Mouse (Mus musculus) testis, postnatal 10 days (tissue): ENCODE measurements at regions not wholly inside any gene's neighbourhood (a gene's known extent, or its start where the extent isn't known, plus 50 kb on each side); places are given as distances from the start of the nearest gene placed in this dataset.
"Not testable (repeated sequence)": the region's sequence is repeated elsewhere in the genome, so short reads cannot be mapped to it uniquely, and the experiment has no call there.

ENCODE experiments used
- DNase-seq: peaks from one replicate; pipeline ENCODE4 v3.0.0; 2021; ENCODE audit warnings: low spot score

- peak; percentile 93 for DNase-seq
Observed at GRCm38 (mm10) chr13:107831221-107831681, 213.0 kb upstream of the Smim15 start.

GRCm38 (mm10) chr13:107830281-107830680, 214.0 kb upstream of the Smim15 start:
- DNase-seq = no peak

- DNase-seq = no peak
Observed at GRCm38 (mm10) chr13:107829861-107830260, 214.4 kb upstream of the Smim15 start.

GRCm38 (mm10) chr13:107825636-107826035, 218.6 kb upstream of the Smim15 start:
- no peak for DNase-seq

- no peak for DNase-seq
Observed at GRCm38 (mm10) chr13:107823342-107823741, 220.9 kb upstream of the Smim15 start.

- no peak for DNase-seq
Observed at GRCm38 (mm10) chr13:107822198-107822597, 222.0 kb upstream of the Smim15 start.

GRCm38 (mm10) chr13:107813562-107814161, 230.6 kb upstream of the Smim15 start:
- DNase-seq = no peak

- DNase-seq = no peak
Observed at GRCm38 (mm10) chr13:107812014-107812413, 232.2 kb upstream of the Smim15 start.

DNA sequence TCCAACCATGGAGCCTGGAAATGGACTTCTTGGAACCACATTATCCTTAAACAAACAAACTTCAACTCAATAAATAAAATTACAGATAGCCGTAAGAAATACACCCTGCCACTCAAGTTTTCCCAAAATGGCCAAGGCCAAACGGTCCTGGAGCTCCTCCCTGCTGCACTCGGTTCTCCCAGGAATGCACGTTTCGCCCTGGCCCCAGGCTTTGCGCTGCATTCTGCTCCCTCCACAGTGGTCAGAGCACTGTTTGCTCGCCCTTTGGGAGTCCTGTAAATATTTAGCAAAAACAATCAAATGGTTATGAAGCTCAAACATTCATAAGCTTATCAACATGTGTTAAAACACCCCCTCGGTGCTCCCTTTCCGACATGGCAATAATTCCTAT, 233.4 kb upstream of the Smim15 start:
- no peak for DNase-seq

DNA sequence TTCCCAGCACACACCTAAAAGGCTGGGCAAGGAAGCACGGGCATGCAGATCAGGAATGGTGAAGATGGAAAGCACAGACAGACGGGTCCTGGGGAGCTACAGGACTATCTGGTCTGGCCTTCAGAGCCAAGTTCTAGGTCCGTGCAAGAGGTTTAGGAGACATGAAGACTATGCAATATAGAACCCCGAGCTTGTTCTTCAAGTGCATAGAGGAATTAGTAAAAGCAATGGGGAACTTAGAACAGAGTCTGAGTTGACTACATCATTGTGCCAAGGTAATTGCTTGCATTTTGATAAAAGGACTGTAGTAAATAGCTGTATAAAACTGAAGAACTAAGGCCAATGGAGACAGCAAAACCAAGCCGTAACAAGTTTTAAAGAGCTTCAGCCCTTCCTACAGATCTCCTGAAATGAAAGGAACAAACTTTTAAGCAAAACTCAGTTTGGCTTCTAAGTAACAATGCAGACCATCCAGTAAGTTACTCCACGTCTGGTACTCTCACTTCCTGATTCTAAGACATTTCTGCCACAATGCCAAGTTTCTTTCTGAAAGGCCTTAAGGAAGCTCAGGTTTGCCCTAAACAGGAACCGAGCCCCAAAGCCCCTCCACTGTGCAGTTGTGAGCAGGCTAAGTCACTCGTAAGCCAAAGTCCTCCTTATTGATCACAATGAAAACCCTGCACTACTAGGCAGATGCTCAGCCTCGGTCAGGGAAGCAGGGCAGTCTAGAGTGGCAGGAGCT, 234.0 kb upstream of the Smim15 start:
- no peak for DNase-seq

DNA sequence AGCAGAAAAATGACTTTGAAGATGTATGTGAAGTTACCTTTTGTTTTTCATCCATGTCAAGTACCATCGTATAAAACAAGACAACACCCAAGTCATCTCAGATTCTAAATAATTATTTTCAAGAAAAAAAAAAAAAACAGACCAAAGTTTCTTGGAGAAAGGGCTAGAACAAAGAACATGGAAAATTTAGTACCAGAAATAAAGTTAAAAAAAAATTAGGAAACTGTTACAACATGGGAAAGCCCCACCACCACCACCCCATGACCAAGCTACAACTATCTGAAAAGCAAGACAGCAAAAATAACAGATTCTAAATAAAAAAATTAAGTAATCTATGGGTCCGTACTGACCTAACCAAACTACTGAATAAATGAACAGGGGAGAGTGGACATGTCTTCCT, 235.3 kb upstream of the Smim15 start:
- DNase-seq = no peak

DNA sequence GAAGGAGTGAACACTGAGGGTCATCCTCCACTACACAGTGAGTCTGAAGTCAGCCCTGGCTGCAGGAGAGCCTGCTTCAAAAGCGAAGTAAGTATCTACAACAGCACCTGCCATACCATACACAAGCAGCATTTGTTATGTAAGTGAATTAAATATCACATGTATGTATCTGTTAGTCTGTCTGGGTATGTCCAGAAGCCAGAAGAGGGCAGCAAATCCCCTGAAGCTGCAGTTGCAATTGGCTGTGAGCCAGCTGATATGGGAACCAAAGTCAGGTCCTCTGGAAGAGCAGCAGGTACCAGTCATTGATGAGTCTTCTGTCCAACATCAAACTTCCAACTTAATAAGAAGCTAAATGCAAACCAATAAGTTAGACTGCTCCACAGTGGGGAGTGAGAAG, 239.8 kb upstream of the Smim15 start:
- peak; percentile 54 for DNase-seq

- no peak for DNase-seq
Observed at GRCm38 (mm10) chr13:107799199-107799945, 244.9 kb upstream of the Smim15 start.

GRCm38 (mm10) chr13:107798144-107798543, 246.1 kb upstream of the Smim15 start:
- DNase-seq = no peak

GRCm38 (mm10) chr13:107795516-107795915, 248.7 kb upstream of the Smim15 start:
- no peak for DNase-seq

DNA sequence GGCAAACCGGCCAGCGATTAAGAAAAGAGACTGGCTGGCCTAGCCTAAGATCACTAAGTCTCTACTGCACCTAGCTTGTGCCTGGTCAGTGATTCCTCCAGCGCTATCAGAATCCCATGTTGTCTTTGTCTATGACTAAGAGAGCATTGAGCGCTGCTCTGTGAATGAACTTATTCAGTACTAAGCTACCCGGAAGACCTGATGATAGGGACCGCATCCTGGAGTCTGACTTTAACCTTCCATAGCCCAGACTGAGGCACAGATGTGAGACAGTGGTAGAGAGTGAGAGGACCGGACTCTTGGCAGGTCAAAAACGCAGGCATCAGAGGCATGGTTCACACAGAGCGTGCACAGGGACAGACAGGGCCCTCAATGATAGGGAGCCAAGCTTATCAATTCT, 252.5 kb upstream of the Smim15 start:
- no peak for DNase-seq

DNA sequence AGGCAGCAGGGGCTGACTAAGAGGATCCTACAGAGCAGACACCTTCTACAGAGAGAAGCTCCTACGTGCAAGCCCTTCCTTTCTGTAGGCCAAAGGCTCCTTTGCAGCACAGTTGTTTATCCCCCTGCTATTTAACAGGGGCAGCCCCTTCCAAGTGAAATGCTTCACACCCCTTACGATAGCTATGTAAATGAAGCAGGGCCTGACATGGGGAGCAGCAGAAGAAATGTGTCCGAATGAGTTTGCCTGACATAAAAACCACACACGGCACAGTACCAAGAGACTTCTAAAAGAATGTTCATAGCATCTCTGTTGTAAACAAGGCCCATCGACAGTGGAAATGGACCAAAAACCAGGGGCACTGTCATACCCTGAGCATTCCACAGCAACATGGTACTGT, 259.3 kb upstream of the Smim15 start:
- no peak for DNase-seq

GRCm38 (mm10) chr13:107781741-107782140, 262.5 kb upstream of the Smim15 start:
- DNase-seq = no peak

DNA sequence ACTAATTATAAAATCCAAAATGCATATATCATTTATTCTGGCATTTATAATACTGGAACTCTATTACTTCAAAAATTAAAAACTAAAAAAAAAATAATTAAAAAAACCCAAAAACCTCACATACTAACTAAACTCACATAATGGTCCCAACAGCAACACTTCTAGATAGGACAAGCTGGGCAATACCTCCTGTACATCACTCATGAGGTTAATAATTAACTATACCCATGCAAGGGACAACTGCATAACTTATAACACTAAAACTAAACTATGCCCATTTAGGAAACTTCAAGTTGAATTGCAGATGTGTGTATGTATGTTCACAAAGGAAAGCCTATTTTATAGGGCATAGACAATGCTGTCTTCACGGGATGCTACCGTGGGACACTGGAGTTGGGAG, 263.0 kb upstream of the Smim15 start:
- no peak for DNase-seq

DNA sequence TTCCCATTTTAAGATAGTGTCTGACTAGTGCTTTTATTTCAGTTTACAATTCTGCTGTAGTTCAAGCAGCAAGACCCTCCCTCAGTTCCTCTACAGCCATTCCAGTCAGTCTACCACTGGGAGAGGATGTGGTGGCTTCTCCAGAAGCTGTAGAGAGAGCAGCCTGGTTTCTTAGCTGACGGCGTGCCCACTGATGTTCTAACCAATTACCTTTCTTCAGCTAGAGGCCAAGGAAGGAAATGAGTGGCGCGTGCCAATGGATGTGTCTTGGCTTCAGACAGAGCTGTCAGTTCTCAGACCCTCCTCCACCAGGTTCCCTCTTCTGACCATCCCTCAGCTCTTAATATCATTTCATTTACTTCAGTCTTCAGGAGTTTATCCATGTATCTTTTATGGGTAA, 264.7 kb upstream of the Smim15 start:
- no peak for DNase-seq

DNA sequence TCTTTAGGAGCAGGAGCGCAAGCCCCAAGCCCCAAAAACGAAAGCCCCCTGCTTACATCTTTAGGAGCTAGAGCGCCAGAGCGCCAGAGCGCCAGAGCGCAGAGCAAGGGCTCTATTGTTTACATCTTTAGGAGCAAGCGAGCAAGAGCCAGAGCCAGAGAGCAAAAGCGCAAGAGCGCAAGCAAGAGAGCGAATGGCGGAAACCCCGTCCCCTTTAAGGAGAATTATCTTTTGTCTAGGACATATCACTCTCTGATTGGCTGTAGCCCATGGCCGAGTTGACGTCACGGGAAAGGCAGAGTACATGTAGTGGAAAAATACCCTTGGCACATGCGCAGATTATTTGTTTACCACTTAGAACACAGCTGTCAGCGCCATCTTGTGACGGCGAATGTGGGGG, 269.7 kb upstream of the Smim15 start:
- not testable (repeated sequence) for DNase-seq

DNA sequence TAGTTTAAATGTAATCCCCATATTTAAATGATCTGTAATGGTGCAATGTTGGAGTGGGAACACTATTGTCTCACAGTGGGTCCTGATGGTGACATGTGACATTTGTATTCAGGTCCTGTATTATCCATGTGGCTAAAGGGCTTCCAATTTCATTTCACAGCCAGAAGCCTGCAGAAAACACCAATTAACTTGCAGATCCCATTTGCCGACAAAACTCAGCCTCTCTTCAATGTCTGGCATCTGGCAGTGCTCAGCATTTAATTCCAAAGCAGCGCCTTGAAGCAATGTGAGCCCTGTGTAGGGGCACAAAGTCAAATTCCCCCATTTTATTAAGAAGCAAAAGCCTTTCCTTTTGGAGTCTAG, 277.0 kb upstream of the Smim15 start:
- DNase-seq = no peak
